Mouse (Mus musculus) forebrain, embryonic 14.5 days (tissue): ENCODE measurements around the gene H2-DMb1. TPM values are rescaled to one million over a fixed set of nuclear protein-coding genes. Genes with fewer than 3 reads are reported as not detected.

Source experiments
- ATAC-seq: fragments of 200-750 bp; cut with Nextera tagmentation; 2 replicates; pipeline ENCODE4 v1.8.0; 2017; ENCODE audit warnings: mild to moderate bottlenecking, moderate library complexity
- DNase-seq: peaks from one replicate; pipeline ENCODE4 v3.0.0-alpha.2; 2015; ENCODE audit warnings: low spot score
- H3K27ac ChIP-seq: fragments of 300-500 bp; sonication (generic); 2 replicates; pipeline ENCODE4 v1.5.1; 2014; ENCODE audit warnings: low read depth, mild to moderate bottlenecking, control low read depth, low read length, moderate library complexity
- H3K27me3 ChIP-seq: fragments of 300-500 bp; sonication (generic); replicated peaks from 2 replicates; pipeline ENCODE4 v1.6.1; 2014; ENCODE audit warnings: low read length, control low read depth, mixed read lengths; ENCODE audit not compliant: control insufficient read depth, insufficient read depth
- H3K36me3 ChIP-seq: fragments of 300-500 bp; sonication (generic); 2 replicates; pipeline ENCODE4 v1.6.1; 2014; ENCODE audit warnings: low read length, control low read depth; ENCODE audit not compliant: control insufficient read depth, insufficient read depth
- H3K4me1 ChIP-seq: fragments of 300-500 bp; sonication (generic); 2 replicates; pipeline ENCODE4 v1.6.1; 2014; ENCODE audit warnings: antibody characterized with exemption, low read length, control low read depth; ENCODE audit not compliant: control insufficient read depth, insufficient read depth
- H3K4me2 ChIP-seq: fragments of 300-500 bp; sonication (generic); 2 replicates; pipeline ENCODE4 v1.6.1; 2014; ENCODE audit warnings: mild to moderate bottlenecking, control low read depth, low read length
- H3K4me3 ChIP-seq: fragments of 300-500 bp; sonication (generic); 2 replicates; pipeline ENCODE4 v1.5.1; 2014; ENCODE audit warnings: low read depth, low read length, control low read depth
- H3K9ac ChIP-seq: fragments of 300-500 bp; sonication (generic); 2 replicates; pipeline ENCODE4 v1.6.1; 2014; ENCODE audit warnings: mild to moderate bottlenecking, low read length, control low read depth, moderate library complexity
- H3K9me3 ChIP-seq: fragments of 300-500 bp; sonication (generic); replicated peaks from 2 replicates; pipeline ENCODE4 v1.6.1; 2016; ENCODE audit warnings: low read length, control low read depth, mixed read lengths; ENCODE audit not compliant: control insufficient read depth
- WGBS: fragments of 180-500 bp; shearing (Covaris S2); extraction: QIAGEN DNeasy Blood & Tissue Kit; methylation state at CpG from one replicate; pipeline ENCODE4 v1.1.7; 2014; 5-methylcytosine and 5-hydroxymethylcytosine counted together
- polyA plus RNA-seq: library from polyadenylated mRNA; unstranded; fragments of >200 nt; fragmentation: Nextera tagmentation; extraction: Ambion mirVana; gene quantifications from 2 replicates; pipeline ENCODE4 v1.2.1, GENCODE M21; 2014

The H2-DMb1 gene
- polyA plus RNA-seq, 1 experiment from 2014 or later = 1.2 TPM

- Histone ChIP-seq H3K4me1 (peaks cover 3% of the 10 kb centered on the region), H3K9ac (no peak overlapping the region), H3K9me3 (no peaks in the 10 kb centered on the region), H3K4me2 (no peak overlapping the region), H3K36me3 (no peaks in the 10 kb centered on the region), H3K27me3 (peaks cover 54% of the 10 kb centered on the region), H3K27ac (no peak overlapping the region), H3K4me3 (no peak overlapping the region)
- WGBS = 22% methylated on average over 16 of the region's 16 CpGs
- DNase-seq (no peak), ATAC-seq (no peak)
These were observed 40.0 kb downstream of the H2-DMb1 start for GRCm38 (mm10) chr17:34192852-34193251.

GRCm38 (mm10) chr17:34193468-34193867, 40.6 kb downstream of the H2-DMb1 start:
- Histone ChIP-seq H3K36me3 (no peaks in the 10 kb centered on the region), H3K4me3 (no peak overlapping the region), H3K27me3 (peaks cover 54% of the 10 kb centered on the region), H3K4me1 (no peaks in the 10 kb centered on the region), H3K4me2 (no peak overlapping the region), H3K9me3 (no peaks in the 10 kb centered on the region), H3K9ac (no peak overlapping the region), H3K27ac (no peak overlapping the region)
- no peak for ATAC-seq
- WGBS = 61% methylated on average over 8 of the region's 8 CpGs
- no peak for DNase-seq

- Histone ChIP-seq H3K27ac (no peak overlapping the region), H3K9ac (no peak overlapping the region), H3K4me3 (no peak overlapping the region), H3K4me1 (no peaks in the 10 kb centered on the region), H3K36me3 (no peaks in the 10 kb centered on the region), H3K9me3 (no peaks in the 10 kb centered on the region), H3K27me3 (peaks cover 57% of the 10 kb centered on the region), H3K4me2 (no peak overlapping the region)
- DNase-seq (no peak), ATAC-seq (no peak)
- WGBS = 84% methylated on average over 3 of the region's 4 CpGs
These were observed 41.9 kb downstream of the H2-DMb1 start for GRCm38 (mm10) chr17:34194723-34195122.

GRCm38 (mm10) chr17:34196491-34196890, 43.6 kb downstream of the H2-DMb1 start:
- ATAC-seq = no peak
- Histone ChIP-seq H3K9ac (no peak overlapping the region), H3K4me2 (no peak overlapping the region), H3K9me3 (no peaks in the 10 kb centered on the region), H3K27me3 (peaks cover 53% of the 10 kb centered on the region), H3K4me1 (no peaks in the 10 kb centered on the region), H3K27ac (no peak overlapping the region), H3K36me3 (no peaks in the 10 kb centered on the region), H3K4me3 (no peak overlapping the region)
- no peak for DNase-seq
- 29% methylated on average over 12 of the region's 12 CpGs for WGBS

GRCm38 (mm10) chr17:34196941-34197894, 44.3 kb downstream of the H2-DMb1 start, which contains the start of gene Psmb8:
Gene Psmb8 (plus strand): TSS chr17:34197721.
- Histone ChIP-seq H3K9ac (peak within 1 kb of the TSS; percentile 10; the same call in 1 of the 2 replicates), H3K4me3 (peak within 1 kb of the TSS; percentile 27), H3K4me1 (no peaks in the 10 kb centered on the region), H3K9me3 (no peaks in the 10 kb centered on the region), H3K4me2 (peak within 1 kb of the TSS; percentile 52), H3K36me3 (no peaks in the 10 kb centered on the region), H3K27ac (no peak within 1 kb of the TSS), H3K27me3 (peaks cover 53% of the 10 kb centered on the region)
- WGBS = 4% methylated on average over 40 of the region's 41 CpGs
- DNase-seq = peak; percentile 91
- peak; percentile 90 for ATAC-seq

- Histone ChIP-seq H3K9me3 (no peaks in the 10 kb centered on the region), H3K36me3 (no peaks in the 10 kb centered on the region), H3K4me3 (peak overlapping the region; percentile 27), H3K4me1 (no peaks in the 10 kb centered on the region), H3K27ac (no peak overlapping the region), H3K4me2 (peak overlapping the region; percentile 52), H3K27me3 (peaks cover 46% of the 10 kb centered on the region), H3K9ac (peak overlapping the region; percentile 10; the same call in 1 of the 2 replicates)
- peak; percentile 42; the same call in 1 of the 2 replicates for ATAC-seq
- 1% methylated on average over 32 of the region's 32 CpGs for WGBS
- no peak for DNase-seq
These were observed 45.1 kb downstream of the H2-DMb1 start for GRCm38 (mm10) chr17:34197904-34198520.

- no peak for DNase-seq
- WGBS = 7% methylated on average over 11 of the region's 11 CpGs
- Histone ChIP-seq H3K9ac (no peak overlapping the region), H3K4me1 (no peaks in the 10 kb centered on the region), H3K4me2 (peak overlapping the region; percentile 52), H3K4me3 (peak overlapping the region; percentile 21; the same call in 1 of the 2 replicates), H3K27ac (no peak overlapping the region), H3K9me3 (no peaks in the 10 kb centered on the region), H3K27me3 (peaks cover 44% of the 10 kb centered on the region), H3K36me3 (no peaks in the 10 kb centered on the region)
- ATAC-seq = no peak
These were observed 45.6 kb downstream of the H2-DMb1 start for GRCm38 (mm10) chr17:34198521-34198912.

- Histone ChIP-seq H3K36me3 (no peaks in the 10 kb centered on the region), H3K4me2 (no peak overlapping the region), H3K9me3 (no peaks in the 10 kb centered on the region), H3K27me3 (peaks cover 39% of the 10 kb centered on the region), H3K27ac (no peak overlapping the region), H3K4me1 (no peaks in the 10 kb centered on the region), H3K4me3 (no peak overlapping the region), H3K9ac (no peak overlapping the region)
- 61% methylated on average over 12 of the region's 12 CpGs for WGBS
- no peak for DNase-seq
- no peak for ATAC-seq
These were observed 46.3 kb downstream of the H2-DMb1 start for GRCm38 (mm10) chr17:34199050-34199619.
